Mouse (Mus musculus) stomach, postnatal 0 days (tissue): Measurements from ENCODE around the gene Dmd. TPM values are rescaled to one million over a fixed set of nuclear protein-coding genes. Genes with fewer than 3 reads are reported as not detected.

Experiments
- ATAC-seq: fragments of 200-750 bp; cut with Nextera tagmentation; 2 replicates; pipeline ENCODE4 v1.8.0; 2017; ENCODE audit not compliant: low FRiP score, low TSS enrichment
- DNase-seq: peaks from one replicate; pipeline ENCODE4 v3.0.0-alpha.2; 2016; ENCODE audit warnings: low spot score
- H3K27ac ChIP-seq: fragments of 300-500 bp; sonication (generic); replicated peaks from 2 replicates; pipeline ENCODE4 v1.5.1; 2014; ENCODE audit warnings: mild to moderate bottlenecking, control low read depth
- H3K27me3 ChIP-seq: fragments of 300-500 bp; sonication (generic); 2 replicates; pipeline ENCODE4 v1.6.1; 2014; ENCODE audit warnings: low read length; ENCODE audit not compliant: control insufficient read depth, insufficient read depth
- H3K36me3 ChIP-seq: fragments of 300-500 bp; sonication (generic); 2 replicates; pipeline ENCODE4 v1.6.1; 2014; ENCODE audit warnings: low read length, mixed read lengths; ENCODE audit not compliant: control insufficient read depth, insufficient read depth
- H3K4me1 ChIP-seq: fragments of 300-500 bp; sonication (generic); replicated peaks from 2 replicates; pipeline ENCODE4 v1.6.1; 2014; ENCODE audit warnings: antibody characterized with exemption; ENCODE audit not compliant: control insufficient read depth, insufficient read depth
- H3K4me2 ChIP-seq: fragments of 300-500 bp; sonication (generic); replicated peaks from 2 replicates; pipeline ENCODE4 v1.6.1; 2014; ENCODE audit warnings: low read depth, mild to moderate bottlenecking, control low read depth, moderate library complexity
- H3K4me3 ChIP-seq: fragments of 300-500 bp; sonication (generic); 2 replicates; pipeline ENCODE4 v1.5.1; 2014; ENCODE audit warnings: low read depth, low read length, control low read depth
- H3K9ac ChIP-seq: fragments of 300-500 bp; sonication (generic); 2 replicates; pipeline ENCODE4 v1.6.1; 2014; ENCODE audit warnings: mild to moderate bottlenecking, low read length, control low read depth, mixed read lengths
- H3K9me3 ChIP-seq: fragments of 300-500 bp; sonication (generic); 2 replicates; pipeline ENCODE4 v1.6.1; 2016; ENCODE audit warnings: low read length; ENCODE audit not compliant: control insufficient read depth
- CTCF ChIP-seq: IDR thresholded peaks from 2 replicates; pipeline ENCODE4 v1.5.1; 2016; ENCODE audit warnings: antibody characterized with exemption, low read depth, mild to moderate bottlenecking, moderate library complexity
- EP300 ChIP-seq: optimal IDR thresholded peaks from 2 replicates; pipeline ENCODE3; 2016; ENCODE audit warnings: antibody characterized with exemption
- WGBS: fragments of 180-500 bp; shearing (Covaris S2); extraction: QIAGEN DNeasy Blood & Tissue Kit; methylation state at CpG from one replicate; pipeline ENCODE4 v1.1.7; 2014; 5-methylcytosine and 5-hydroxymethylcytosine counted together
- polyA plus RNA-seq: library from polyadenylated mRNA; unstranded; fragments of >200 nt; fragmentation: Nextera tagmentation; extraction: Ambion mirVana; gene quantifications from 2 replicates; pipeline ENCODE4 v1.2.1, GENCODE M21; 2015

Gene Dmd
- polyA plus RNA-seq, 1 experiment from 2014 or later, result 15.5 TPM

DNA sequence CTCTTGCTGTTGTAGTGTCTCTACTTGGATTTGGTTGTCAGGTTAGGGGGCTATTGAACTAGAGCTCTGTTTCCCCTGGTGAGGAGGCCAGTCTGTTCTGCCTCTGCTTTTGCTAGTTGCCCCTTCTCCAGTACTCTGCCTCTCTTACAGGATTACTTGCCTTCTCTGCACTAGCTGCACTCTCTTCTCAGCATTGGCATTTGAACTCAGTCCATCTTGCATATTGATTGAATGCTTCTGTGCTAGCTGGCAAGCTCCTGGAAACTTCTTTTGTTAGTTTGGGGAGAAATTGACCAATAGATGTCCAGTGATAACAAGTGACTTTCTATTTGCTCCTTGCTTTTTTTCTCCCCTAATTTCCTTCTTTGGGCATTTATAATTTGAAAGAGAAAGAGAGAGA, 2163.7 kb downstream of the Dmd start:
- H3K36me3 ChIP-seq, result no peaks in the 10 kb centered on the region
- H3K4me1 ChIP-seq, result no peaks in the 10 kb centered on the region
- no peak overlapping the region for H3K4me3 ChIP-seq
- no peak overlapping the region for H3K4me2 ChIP-seq
- no peak overlapping the region for H3K9ac ChIP-seq
- no peaks in the 10 kb centered on the region for H3K9me3 ChIP-seq
- ATAC-seq (no peak), DNase-seq (no peak)
- H3K27me3 ChIP-seq, result no peaks in the 10 kb centered on the region
- H3K27ac ChIP-seq, result no peak overlapping the region
- no peak for TF ChIP-seq CTCF
- TF ChIP-seq EP300, result no peak

DNA sequence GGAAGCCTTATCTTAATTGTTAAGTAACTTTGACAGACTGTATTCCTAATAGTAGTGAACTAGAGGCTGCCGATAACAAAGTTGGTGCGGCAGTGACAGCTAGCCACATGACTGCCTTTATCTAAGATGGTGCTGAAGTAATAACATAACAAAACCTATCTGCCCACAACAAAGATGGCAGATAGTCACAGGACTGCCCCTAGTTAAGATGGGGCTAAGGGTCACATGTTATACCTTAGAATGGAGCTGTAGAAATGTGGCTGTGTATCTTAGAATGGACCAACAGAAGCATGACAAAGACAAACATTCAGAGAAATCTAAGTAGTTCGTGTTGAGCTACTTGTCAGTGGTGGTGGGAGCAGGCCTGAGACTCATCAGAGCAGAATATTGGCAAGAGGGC, 2184.0 kb downstream of the Dmd start:
- TF ChIP-seq CTCF, result no peak
- TF ChIP-seq EP300, result no peak

DNA sequence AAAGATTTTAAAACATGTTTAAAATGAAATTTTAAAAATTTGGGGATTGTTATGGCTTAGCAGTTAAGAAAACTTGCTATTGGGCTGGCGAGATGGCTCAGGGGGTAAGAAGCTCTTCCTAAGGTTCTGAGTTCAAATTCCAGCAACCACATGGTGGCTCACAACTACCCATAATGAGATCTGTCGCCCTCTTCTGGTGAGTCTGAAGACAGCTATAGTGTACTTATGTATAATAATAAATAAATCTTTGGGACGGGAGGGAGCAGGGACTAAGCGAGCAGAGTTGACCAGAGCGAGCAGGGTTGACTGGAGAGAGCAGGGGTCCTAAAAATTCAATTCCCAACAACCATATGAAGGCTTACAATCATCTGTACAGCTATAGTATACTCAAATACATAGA, 2188.6 kb downstream of the Dmd start:
- Histone ChIP-seq H3K4me1 (no peaks in the 10 kb centered on the region), H3K4me3 (no peak overlapping the region), H3K9ac (no peak overlapping the region), H3K4me2 (no peak overlapping the region), H3K36me3 (no peaks in the 10 kb centered on the region), H3K9me3 (no peaks in the 10 kb centered on the region), H3K27me3 (no peaks in the 10 kb centered on the region), H3K27ac (no peak overlapping the region)
- TF ChIP-seq EP300 (no peak), CTCF (peak; percentile 28)
- WGBS, result 80% methylated on average over 5 of the region's 5 CpGs
- no peak for ATAC-seq
- no peak for DNase-seq

More for the DNA sequence above, 2184.0 kb downstream of the Dmd start:
- WGBS, result 61% methylated on average over 3 of the region's 3 CpGs
- Histone ChIP-seq H3K9ac (no peak overlapping the region), H3K4me3 (no peak overlapping the region), H3K9me3 (no peaks in the 10 kb centered on the region), H3K4me2 (no peak overlapping the region), H3K27ac (no peak overlapping the region), H3K4me1 (no peaks in the 10 kb centered on the region), H3K36me3 (no peaks in the 10 kb centered on the region), H3K27me3 (no peaks in the 10 kb centered on the region)
- DNase-seq, result no peak
- no peak for ATAC-seq

DNA sequence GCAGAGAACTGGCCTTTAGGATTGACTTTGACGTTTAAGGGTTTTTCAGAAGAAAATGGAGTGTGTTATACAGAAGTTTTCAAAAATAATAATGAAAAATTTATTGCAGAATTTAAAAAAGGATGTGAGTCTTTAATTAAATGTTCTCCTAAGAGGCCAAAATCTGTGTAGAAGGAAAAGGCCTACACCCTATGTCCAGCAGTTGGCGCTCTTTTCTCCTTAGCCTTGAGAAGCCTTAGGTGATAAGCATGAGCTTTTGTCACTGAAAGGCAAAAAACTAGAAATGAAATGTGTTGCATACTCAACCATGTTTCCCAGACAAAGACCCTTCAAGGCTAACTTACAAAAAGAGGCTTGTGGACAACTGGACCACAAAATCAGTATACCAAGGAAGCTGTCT, 2222.6 kb downstream of the Dmd start:
- H3K9ac ChIP-seq, result no peak overlapping the region
- no peaks in the 10 kb centered on the region for H3K36me3 ChIP-seq
- TF ChIP-seq CTCF (peak; percentile 48), EP300 (no peak)
- no peak overlapping the region for H3K4me3 ChIP-seq
- H3K27ac ChIP-seq, result no peak overlapping the region
- no peak for ATAC-seq
- 53% methylated on average over 2 of the region's 2 CpGs for WGBS
- no peaks in the 10 kb centered on the region for H3K27me3 ChIP-seq
- no peaks in the 10 kb centered on the region for H3K4me1 ChIP-seq
- no peak overlapping the region for H3K4me2 ChIP-seq
- H3K9me3 ChIP-seq, result no peaks in the 10 kb centered on the region
- no peak for DNase-seq

DNA sequence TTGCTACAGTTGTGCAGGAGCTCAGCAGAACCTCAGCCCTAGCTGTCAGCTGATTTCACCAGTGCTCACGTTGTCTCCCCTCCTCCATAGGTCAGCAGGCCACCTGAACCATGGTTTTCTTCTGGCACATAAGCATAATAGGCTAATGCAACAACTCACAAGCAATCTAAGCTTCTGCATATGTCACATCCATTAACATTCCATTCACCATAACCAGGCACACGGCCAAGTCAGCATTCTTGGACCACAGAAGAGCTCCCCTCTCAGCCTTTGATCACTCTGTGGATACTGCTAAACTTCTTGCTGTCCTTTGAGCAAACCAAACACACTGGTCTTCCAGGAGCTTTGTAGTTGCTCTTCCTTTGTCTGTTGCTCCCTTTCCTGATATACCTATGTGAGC, 2238.9 kb downstream of the Dmd start:
- DNase-seq, result no peak
- no peak for ATAC-seq
- no peak overlapping the region for H3K9ac ChIP-seq
- TF ChIP-seq CTCF (no peak), EP300 (no peak)
- H3K27me3 ChIP-seq, result no peaks in the 10 kb centered on the region
- no peak overlapping the region for H3K4me3 ChIP-seq
- H3K36me3 ChIP-seq, result no peaks in the 10 kb centered on the region
- no peaks in the 10 kb centered on the region for H3K4me1 ChIP-seq
- H3K4me2 ChIP-seq, result no peak overlapping the region
- WGBS, result 38% methylated on average over 2 of the region's 2 CpGs
- H3K9me3 ChIP-seq, result no peaks in the 10 kb centered on the region
- H3K27ac ChIP-seq, result no peak overlapping the region

DNA sequence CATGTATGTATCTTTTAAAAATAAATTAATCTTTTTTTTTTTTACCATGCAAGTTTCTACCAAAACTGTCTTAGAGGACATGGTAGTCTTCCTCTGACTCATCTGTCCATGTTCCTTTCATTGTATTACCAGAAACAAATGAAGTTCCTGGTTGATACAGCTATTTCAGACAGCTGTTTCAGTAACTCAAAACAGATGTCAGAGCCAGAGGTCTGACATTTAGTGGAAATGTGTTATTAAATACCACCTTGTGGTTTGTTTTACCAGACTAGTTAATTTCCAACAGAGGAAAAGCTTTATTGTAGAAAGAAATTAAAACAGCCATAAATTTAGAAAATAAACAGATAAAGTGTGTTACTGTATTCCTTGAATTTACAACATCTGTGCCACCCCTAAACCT, 2245.2 kb downstream of the Dmd start:
- H3K27ac ChIP-seq, result no peak overlapping the region
- H3K9ac ChIP-seq, result no peak overlapping the region
- H3K4me1 ChIP-seq, result no peaks in the 10 kb centered on the region
- ATAC-seq (no peak), DNase-seq (no peak)
- H3K9me3 ChIP-seq, result no peaks in the 10 kb centered on the region
- no peaks in the 10 kb centered on the region for H3K27me3 ChIP-seq
- H3K4me2 ChIP-seq, result no peak overlapping the region
- H3K4me3 ChIP-seq, result no peak overlapping the region
- TF ChIP-seq CTCF, result no peak
- no peak for TF ChIP-seq EP300
- no peaks in the 10 kb centered on the region for H3K36me3 ChIP-seq
